Mouse (Mus musculus) erythroblast, embryonic 14.5 days (primary cell): ENCODE data around the gene Ilkap.

ENCODE experiments used
- GATA1 ChIP-seq: IDR thresholded peaks from 2 replicates; pipeline ENCODE4 v1.6.1; 2012; ENCODE audit warnings: low read length, inconsistent platforms, mixed read lengths
- TAL1 ChIP-seq: IDR thresholded peaks from 3 replicates; pipeline ENCODE4 v1.6.1; 2012; ENCODE audit warnings: low read length, inconsistent platforms, mixed read lengths

GRCm38 (mm10) chr1:91439776-91440175 is 41.2 kb upstream of the Ilkap start:
- TF ChIP-seq GATA1 (no peak), TAL1 (no peak)
